Mouse (Mus musculus): ENCODE measurements at regions not wholly inside any gene's neighbourhood (a gene's known extent, or its start where the extent isn't known, plus 50 kb on each side); places are given as distances from the start of the nearest gene placed in this dataset.

DNA sequence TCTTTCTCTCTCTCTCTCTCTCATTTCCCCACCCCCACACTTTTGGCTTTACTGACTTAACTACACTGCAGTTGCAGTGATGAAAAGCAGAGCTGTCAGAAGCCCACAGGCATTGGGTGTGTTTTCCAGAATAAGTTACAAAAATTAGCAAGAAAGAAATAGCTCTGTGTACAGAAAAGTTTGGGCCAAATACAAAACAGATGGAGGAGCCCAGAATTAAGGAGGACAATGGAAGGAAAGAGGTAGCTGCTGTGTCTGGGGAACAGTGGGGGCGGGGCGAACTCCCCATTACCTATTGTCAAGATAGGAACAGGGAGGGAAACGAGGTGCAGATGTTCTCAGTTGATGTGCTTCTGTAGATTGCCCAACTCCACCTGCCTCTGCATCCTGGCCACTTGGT is 267.4 kb upstream of the Slc30a5 start:
- WGBS, result 84% methylated on average over 3 of the region's 3 CpGs
- Histone ChIP-seq H3K36me3 (ENCODE audit: control insufficient read depth, insufficient read depth, low read length) (no peaks in the 10 kb centered on the region), H3K4me3 (ENCODE audit: insufficient read depth, low read depth, low read length) (no peak overlapping the region), H3K27me3 (replicated peaks; ENCODE audit: control insufficient read depth, insufficient read depth, low read length) (no peaks in the 10 kb centered on the region), H3K4me1 (ENCODE audit: control insufficient read depth, insufficient read depth, low read length) (no peaks in the 10 kb centered on the region), H3K27ac (ENCODE audit: insufficient read depth, low read depth, low read length) (no peak overlapping the region)
- DNase-seq, result no peak
- TF ChIP-seq POLR2A (IDR thresholded peaks at IDR 0.05; ENCODE audit: low read depth, low read length) (no peak), CTCF (conservative IDR thresholded peaks at IDR 0.05; ENCODE audit: insufficient read depth, insufficient read length, low read depth, low read length) (no peak)

DNA sequence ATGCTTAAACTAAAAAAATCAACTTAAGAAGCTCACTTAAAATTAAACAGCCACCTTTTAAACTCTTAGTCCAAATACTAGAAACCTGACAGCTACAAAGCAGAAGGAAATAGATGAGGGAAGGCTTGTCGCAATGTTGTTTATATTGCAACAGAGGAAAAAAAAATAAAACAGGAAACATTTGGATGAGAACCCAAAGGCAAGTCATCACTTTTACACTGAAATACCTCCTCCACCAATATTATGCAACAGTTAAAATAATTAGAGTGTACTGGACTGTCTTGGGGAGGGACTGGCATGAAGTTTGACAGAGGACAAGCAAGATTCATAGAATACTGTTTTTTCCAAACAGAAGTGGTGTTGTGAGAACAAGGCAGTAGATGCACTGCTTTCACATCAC is 263.6 kb upstream of the Slc30a5 start:
- DNase-seq, result no peak
- no peak for TF ChIP-seq POLR2A (IDR thresholded peaks at IDR 0.05; ENCODE audit: low read depth, low read length)
- no peak for TF ChIP-seq CTCF (conservative IDR thresholded peaks at IDR 0.05; ENCODE audit: insufficient read depth, insufficient read length, low read depth, low read length)
- WGBS, result 72% methylated on average over 1 of the region's 1 CpGs

GRCm38 (mm10) chr13:101096221-101096620 is 263.0 kb upstream of the Slc30a5 start:
- Histone ChIP-seq H3K4me1 (ENCODE audit: control insufficient read depth, insufficient read depth, low read length) (no peaks in the 10 kb centered on the region), H3K36me3 (ENCODE audit: control insufficient read depth, insufficient read depth, low read length) (no peaks in the 10 kb centered on the region)
- TF ChIP-seq POLR2A (IDR thresholded peaks at IDR 0.05; ENCODE audit: low read depth, low read length) (no peak), CTCF (conservative IDR thresholded peaks at IDR 0.05; ENCODE audit: insufficient read depth, insufficient read length, low read depth, low read length) (no peak)

More for the DNA sequence above, 263.6 kb upstream of the Slc30a5 start:
- no peaks in the 10 kb centered on the region for H3K36me3 ChIP-seq (ENCODE audit: control insufficient read depth, insufficient read depth, low read length)
- no peaks in the 10 kb centered on the region for H3K27me3 ChIP-seq (replicated peaks; ENCODE audit: control insufficient read depth, insufficient read depth, low read length)
- H3K27ac ChIP-seq (ENCODE audit: insufficient read depth, low read depth, low read length), result no peak overlapping the region
- H3K4me3 ChIP-seq (ENCODE audit: insufficient read depth, low read depth, low read length), result no peak overlapping the region
- no peaks in the 10 kb centered on the region for H3K4me1 ChIP-seq (ENCODE audit: control insufficient read depth, insufficient read depth, low read length)

GRCm38 (mm10) chr13:101095057-101095831 is 262.0 kb upstream of the Slc30a5 start:
- no peak overlapping the region for H3K4me3 ChIP-seq (ENCODE audit: insufficient read depth, low read depth, low read length)
- 89% methylated on average over 6 of the region's 6 CpGs for WGBS
- no peak overlapping the region for H3K27ac ChIP-seq (ENCODE audit: insufficient read depth, low read depth, low read length)
- no peaks in the 10 kb centered on the region for H3K36me3 ChIP-seq (ENCODE audit: control insufficient read depth, insufficient read depth, low read length)
- TF ChIP-seq POLR2A (IDR thresholded peaks at IDR 0.05; ENCODE audit: low read depth, low read length) (no peak), CTCF (conservative IDR thresholded peaks at IDR 0.05; ENCODE audit: insufficient read depth, insufficient read length, low read depth, low read length) (no peak)
- no peaks in the 10 kb centered on the region for H3K27me3 ChIP-seq (replicated peaks; ENCODE audit: control insufficient read depth, insufficient read depth, low read length)
- DNase-seq, result no peak
- no peaks in the 10 kb centered on the region for H3K4me1 ChIP-seq (ENCODE audit: control insufficient read depth, insufficient read depth, low read length)

More at GRCm38 (mm10) chr13:101096221-101096620, 263.0 kb upstream of the Slc30a5 start:
- WGBS, result 90% methylated on average over 6 of the region's 6 CpGs
- Histone ChIP-seq H3K27ac (ENCODE audit: insufficient read depth, low read depth, low read length) (no peak overlapping the region), H3K27me3 (replicated peaks; ENCODE audit: control insufficient read depth, insufficient read depth, low read length) (no peaks in the 10 kb centered on the region), H3K4me3 (ENCODE audit: insufficient read depth, low read depth, low read length) (no peak overlapping the region)
- DNase-seq, result no peak

- Histone ChIP-seq H3K27ac (ENCODE audit: insufficient read depth, low read depth, low read length) (no peak overlapping the region), H3K4me3 (ENCODE audit: insufficient read depth, low read depth, low read length) (no peak overlapping the region), H3K4me1 (ENCODE audit: control insufficient read depth, insufficient read depth, low read length) (no peaks in the 10 kb centered on the region), H3K36me3 (ENCODE audit: control insufficient read depth, insufficient read depth, low read length) (no peaks in the 10 kb centered on the region), H3K27me3 (replicated peaks; ENCODE audit: control insufficient read depth, insufficient read depth, low read length) (no peaks in the 10 kb centered on the region)
- no peak for DNase-seq
- TF ChIP-seq CTCF (conservative IDR thresholded peaks at IDR 0.05; ENCODE audit: insufficient read depth, insufficient read length, low read depth, low read length) (no peak), POLR2A (IDR thresholded peaks at IDR 0.05; ENCODE audit: low read depth, low read length) (no peak)
- 82% methylated on average over 10 of the region's 10 CpGs for WGBS
These were observed 259.5 kb upstream of the Slc30a5 start for GRCm38 (mm10) chr13:101092743-101093131.

DNA sequence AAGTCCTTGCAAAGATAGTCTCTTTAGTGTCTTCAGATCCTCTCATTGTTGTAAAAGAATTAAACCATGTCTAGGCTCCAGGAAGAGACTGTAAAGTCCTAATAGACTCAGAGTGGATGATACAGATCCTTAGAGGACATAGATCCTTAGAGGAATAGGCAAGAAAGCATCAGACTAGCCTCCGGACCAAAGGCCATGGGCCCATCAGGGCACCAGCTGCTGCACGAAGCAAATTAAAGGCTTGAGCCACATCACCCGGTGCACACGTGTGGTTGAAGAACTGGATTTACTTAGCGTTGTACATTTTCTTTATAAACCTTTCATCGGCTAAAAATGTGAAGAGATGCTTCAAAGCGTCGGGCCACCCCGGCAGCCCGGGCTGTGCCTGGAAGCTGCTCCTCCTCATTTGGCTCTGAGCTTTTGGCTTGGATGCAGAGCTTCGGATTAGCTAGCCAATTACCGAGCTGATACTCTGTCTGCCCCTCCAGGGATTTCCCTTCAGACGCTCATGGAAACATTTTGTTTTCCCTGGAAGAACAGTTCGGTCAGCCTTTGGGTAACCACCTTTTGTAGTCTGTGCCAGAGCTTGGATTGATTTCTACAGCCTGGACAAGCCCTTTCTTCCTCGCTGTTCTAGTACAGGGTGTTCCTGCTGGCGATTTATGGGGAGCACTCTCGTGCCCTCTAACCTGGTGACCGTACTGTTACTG is 259.0 kb upstream of the Slc30a5 start:
- Histone ChIP-seq H3K27me3 (replicated peaks; ENCODE audit: control insufficient read depth, insufficient read depth, low read length) (no peaks in the 10 kb centered on the region), H3K4me1 (ENCODE audit: control insufficient read depth, insufficient read depth, low read length) (no peaks in the 10 kb centered on the region), H3K4me3 (ENCODE audit: insufficient read depth, low read depth, low read length) (no peak overlapping the region), H3K27ac (ENCODE audit: insufficient read depth, low read depth, low read length) (no peak overlapping the region), H3K36me3 (ENCODE audit: control insufficient read depth, insufficient read depth, low read length) (no peaks in the 10 kb centered on the region)
- peak; percentile 33 for DNase-seq
- TF ChIP-seq CTCF (conservative IDR thresholded peaks at IDR 0.05; ENCODE audit: insufficient read depth, insufficient read length, low read depth, low read length) (no peak), POLR2A (IDR thresholded peaks at IDR 0.05; ENCODE audit: low read depth, low read length) (no peak)
- WGBS, result 74% methylated on average over 18 of the region's 18 CpGs

DNA sequence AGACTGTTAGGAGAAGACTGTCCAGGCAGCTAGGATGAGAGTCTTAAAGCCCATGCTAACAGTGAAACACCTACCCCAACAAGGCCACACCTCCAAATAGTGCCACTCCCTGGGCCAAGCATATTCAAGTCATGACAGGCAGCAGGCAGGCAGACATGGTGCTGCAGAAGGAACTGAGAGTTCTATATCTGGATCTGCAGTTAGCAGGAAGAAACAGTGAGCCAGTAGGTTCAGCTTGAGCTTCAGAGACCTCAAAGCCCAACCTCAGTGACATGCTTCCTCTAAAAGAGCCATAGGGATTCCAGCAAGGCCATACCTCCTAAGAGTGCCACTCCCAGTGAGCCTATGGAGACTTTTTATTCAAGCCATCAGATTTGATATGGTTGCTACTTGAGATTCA is 252.0 kb upstream of the Slc30a5 start:
- H3K27me3 ChIP-seq (replicated peaks; ENCODE audit: control insufficient read depth, insufficient read depth, low read length), result no peaks in the 10 kb centered on the region
- no peaks in the 10 kb centered on the region; the same call in 1 of the 2 replicates for H3K4me1 ChIP-seq (ENCODE audit: control insufficient read depth, insufficient read depth, low read length)
- H3K4me3 ChIP-seq (ENCODE audit: insufficient read depth, low read depth, low read length), result no peak overlapping the region
- no peak for DNase-seq
- TF ChIP-seq POLR2A (IDR thresholded peaks at IDR 0.05; ENCODE audit: low read depth, low read length) (no peak), CTCF (conservative IDR thresholded peaks at IDR 0.05; ENCODE audit: insufficient read depth, insufficient read length, low read depth, low read length) (no peak)
- no peaks in the 10 kb centered on the region for H3K36me3 ChIP-seq (ENCODE audit: control insufficient read depth, insufficient read depth, low read length)
- H3K27ac ChIP-seq (ENCODE audit: insufficient read depth, low read depth, low read length), result no peak overlapping the region
